Comparison of ENCODE assay signal across 21 mouse cellular contexts in the genomic region with DNA sequence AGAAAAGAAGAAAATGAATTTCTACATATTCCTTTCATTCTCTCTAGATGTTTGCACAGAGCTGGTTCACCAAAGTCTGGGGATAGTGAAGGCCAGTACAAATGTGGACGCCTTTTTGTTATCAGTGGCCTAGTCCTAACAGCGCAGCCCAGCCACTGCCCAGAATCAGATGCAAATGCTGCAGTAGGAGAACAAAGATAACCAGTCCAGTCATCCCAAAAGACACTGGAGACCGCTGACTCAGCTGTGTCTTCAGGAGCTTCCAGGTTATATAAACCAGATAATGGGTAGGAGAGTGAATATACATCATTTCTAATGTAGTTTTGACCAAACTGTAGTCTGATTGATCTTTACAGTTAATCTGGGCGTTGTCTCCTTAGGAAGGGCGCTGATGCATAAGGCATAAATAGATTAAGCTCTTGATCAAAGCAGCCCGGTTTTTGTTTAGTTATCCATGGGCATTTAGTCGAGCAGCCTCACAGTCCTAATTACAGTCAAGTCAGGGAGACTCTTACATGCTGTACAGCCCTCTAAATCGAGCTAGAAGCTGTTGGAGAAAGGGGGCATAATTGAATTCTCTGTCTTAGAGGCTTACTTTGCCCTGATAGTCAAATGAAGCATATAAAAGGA.
DNase-seq lines count a peak whose midpoint lies in the region; ATAC-seq and TF ChIP-seq lines count a peak whose summit lies in the region.
"Had no signal": no experiment of that assay in that cellular context is flagged by ENCODE, and none has a peak within 500 bp of the region (broad histone marks: within the 10 kb centered on the region; RNA-seq: fewer than 3 reads in every experiment).

No protein-coding gene starts in this region.

- no peaks in the 10 kb centered on the region for H3K9me3 ChIP-seq in hindbrain, postnatal 0 days (ENCODE audit: low read length)
- H3K9me3 ChIP-seq in kidney, embryonic 14.5 days (ENCODE audit: control insufficient read depth, low read length), result no peaks in the 10 kb centered on the region
- H3K9me3 ChIP-seq: embryonic facial prominence, embryonic 12.5 days; forebrain, embryonic 15.5 days; heart, embryonic 13.5 days; kidney, embryonic 15.5 days; neural tube, embryonic 12.5 days had no signal

- intact Hi-C loops in gastrocnemius, postnatal 14 days (cut with DNase I; ENCODE audit: low total_unique reads), result no loop called here

- no peak overlapping the region for H3K9ac ChIP-seq in hindbrain, postnatal 0 days (replicated peaks; ENCODE audit: low read length)
- no peak overlapping the region for H3K9ac ChIP-seq in kidney, embryonic 14.5 days (ENCODE audit: low read depth, low read length)
- H3K9ac ChIP-seq: embryonic facial prominence, embryonic 12.5 days; forebrain, embryonic 15.5 days; heart, embryonic 13.5 days; kidney, embryonic 15.5 days; neural tube, embryonic 12.5 days had no signal

- no peak overlapping the region for H3K4me3 ChIP-seq in hindbrain, postnatal 0 days (ENCODE audit: low read length)
- H3K4me3 ChIP-seq in kidney, embryonic 14.5 days (ENCODE audit: low read length), result no peak overlapping the region
- H3K4me3 ChIP-seq: embryonic facial prominence, embryonic 12.5 days; forebrain, embryonic 15.5 days; heart, embryonic 13.5 days; kidney, embryonic 15.5 days; neural tube, embryonic 12.5 days had no signal

- TF ChIP-seq CTCF in hindbrain, postnatal 0 days (IDR thresholded peaks at IDR 0.05; ENCODE audit: low read depth), result no peak

- H3K36me3 ChIP-seq in hindbrain, postnatal 0 days (ENCODE audit: insufficient read depth, low read length), result no peaks in the 10 kb centered on the region
- H3K36me3 ChIP-seq in kidney, embryonic 14.5 days (ENCODE audit: control insufficient read depth, insufficient read depth, low read length), result no peaks in the 10 kb centered on the region
- H3K36me3 ChIP-seq: embryonic facial prominence, embryonic 12.5 days; forebrain, embryonic 15.5 days; heart, embryonic 13.5 days; kidney, embryonic 15.5 days; neural tube, embryonic 12.5 days had no signal

- peak; percentile 9 for DNase-seq in ovary, postnatal 36 days (ENCODE audit: low spot score)
- DNase-seq in ovary, postnatal 14 days (ENCODE audit: low spot score), result no peak
- DNase-seq in c-Kit-positive CD71-positive TER-119-negative erythroid progenitor cells, embryonic 14.5 days (ENCODE audit: low read depth), result peak; percentile 72
- no peak for DNase-seq in hindbrain, postnatal 0 days (ENCODE audit: low spot score)
- DNase-seq in gastrocnemius, postnatal 14 days, result no peak
- DNase-seq in yolk sac, embryonic 10.5 days (ENCODE audit: low spot score), result no peak
- DNase-seq: adrenal gland, adult 2 months; cerebellum, postnatal 36 days; gastrocnemius, postnatal 10 days; lung, adult 18-20 months; right cerebral cortex, postnatal 25 days; thymus, postnatal 25 days had no signal

- no peak overlapping the region for H3K4me2 ChIP-seq in hindbrain, postnatal 0 days (ENCODE audit: low read depth, low read length)
- H3K4me2 ChIP-seq in kidney, embryonic 14.5 days (replicated peaks; ENCODE audit: low read depth, low read length), result no peak overlapping the region
- H3K4me2 ChIP-seq: embryonic facial prominence, embryonic 12.5 days; forebrain, embryonic 15.5 days; heart, embryonic 13.5 days; kidney, embryonic 15.5 days; neural tube, embryonic 12.5 days had no signal

- peak overlapping the region; percentile 8; the same call in 1 of the 2 replicates for H3K27ac ChIP-seq in hindbrain, postnatal 0 days
- H3K27ac ChIP-seq in kidney, embryonic 14.5 days (ENCODE audit: low read depth, low read length), result no peak overlapping the region
- H3K27ac ChIP-seq: embryonic facial prominence, embryonic 12.5 days; forebrain, embryonic 15.5 days; heart, embryonic 13.5 days; kidney, embryonic 15.5 days; macrophage; neural tube, embryonic 12.5 days had no signal

- 60% methylated on average over 8 of the region's 8 CpGs for WGBS in hindbrain, postnatal 0 days
- WGBS in kidney, embryonic 14.5 days, result 80% methylated on average over 8 of the region's 8 CpGs

- no peaks in the 10 kb centered on the region for H3K27me3 ChIP-seq in hindbrain, postnatal 0 days (ENCODE audit: insufficient read depth, low read length)
- no peaks in the 10 kb centered on the region for H3K27me3 ChIP-seq in kidney, embryonic 14.5 days (ENCODE audit: control insufficient read depth, insufficient read depth, low read length)
- H3K27me3 ChIP-seq: CH12.LX; embryonic facial prominence, embryonic 12.5 days; forebrain, embryonic 15.5 days; heart, embryonic 13.5 days; kidney, embryonic 15.5 days; neural tube, embryonic 12.5 days had no signal

- H3K4me1 ChIP-seq in hindbrain, postnatal 0 days (ENCODE audit: insufficient read depth, low read length), result no peaks in the 10 kb centered on the region
- no peaks in the 10 kb centered on the region for H3K4me1 ChIP-seq in kidney, embryonic 14.5 days (ENCODE audit: control insufficient read depth, insufficient read depth, low read length)
- H3K4me1 ChIP-seq: embryonic facial prominence, embryonic 12.5 days; kidney, embryonic 15.5 days had no signal

- no peak for ATAC-seq in hindbrain, postnatal 0 days
- ATAC-seq in megakaryocyte-erythroid progenitor cell, adult 5-6 weeks (replicated peaks; ENCODE audit: low FRiP score, low TSS enrichment, poor library complexity, severe bottlenecking), result peak; percentile 95
- ATAC-seq in kidney, embryonic 14.5 days (ENCODE audit: low FRiP score, low TSS enrichment), result no peak
- ATAC-seq: forebrain, embryonic 15.5 days had no signal

Comparison
In these comparisons a context has a peak if more than half of its experiments do, and no peak if none do; other contexts are left out.
1. DNase-seq: peak in ovary, postnatal 36 days (single experiment) and c-Kit-positive CD71-positive TER-119-negative erythroid progenitor cells, embryonic 14.5 days (single experiment); none in ovary, postnatal 14 days (single experiment), hindbrain, postnatal 0 days (single experiment), gastrocnemius, postnatal 14 days (single experiment) and yolk sac, embryonic 10.5 days (single experiment).